Mouse (Mus musculus) midbrain, embryonic 11.5 days (tissue): ENCODE measurements around the gene 2810006K23Rik. TPM values are rescaled to one million over a fixed set of nuclear protein-coding genes. Genes with fewer than 3 reads are reported as not detected.
"Not testable (repeated sequence)": the region's sequence is repeated elsewhere in the genome, so short reads cannot be mapped to it uniquely, and the experiment has no call there.

ENCODE experiments used
- ATAC-seq: fragments of 200-750 bp; cut with Nextera tagmentation; 2 replicates; pipeline ENCODE4 v1.8.0; 2017; ENCODE audit warnings: moderate TSS enrichment, moderate library complexity; ENCODE audit not compliant: low FRiP score
- DNase-seq: peaks from one replicate; pipeline ENCODE4 v3.0.0; 2015; ENCODE audit warnings: low spot score; ENCODE audit errors: missing footprints
- H3K27ac ChIP-seq: fragments of 300-500 bp; sonication (generic); 2 replicates; pipeline ENCODE4 v1.5.1; 2014; ENCODE audit warnings: low read depth, low read length
- H3K27me3 ChIP-seq: fragments of 300-500 bp; sonication (generic); 2 replicates; pipeline ENCODE4 v1.6.1; 2014; ENCODE audit warnings: mild to moderate bottlenecking, low read length, moderate library complexity, mixed read lengths; ENCODE audit not compliant: control insufficient read depth, insufficient read depth
- H3K36me3 ChIP-seq: fragments of 300-500 bp; sonication (generic); 2 replicates; pipeline ENCODE4 v1.6.1; 2014; ENCODE audit warnings: mild to moderate bottlenecking, low read length, moderate library complexity, mixed read lengths; ENCODE audit not compliant: control insufficient read depth, insufficient read depth
- H3K4me1 ChIP-seq: fragments of 300-500 bp; sonication (generic); 2 replicates; pipeline ENCODE4 v1.6.1; 2014; ENCODE audit warnings: low read length; ENCODE audit not compliant: control insufficient read depth, insufficient read depth
- H3K4me2 ChIP-seq: fragments of 300-500 bp; sonication (generic); 2 replicates; pipeline ENCODE4 v1.6.1; 2014; ENCODE audit warnings: mild to moderate bottlenecking, moderate library complexity
- H3K4me3 ChIP-seq: fragments of 300-500 bp; sonication (generic); 2 replicates; pipeline ENCODE4 v1.5.1; 2014; ENCODE audit warnings: low read depth, low read length
- H3K9ac ChIP-seq: fragments of 300-500 bp; sonication (generic); 2 replicates; pipeline ENCODE4 v1.6.1; 2014; ENCODE audit warnings: low read length
- H3K9me3 ChIP-seq: fragments of 300-500 bp; sonication (generic); 2 replicates; pipeline ENCODE4 v1.6.1; 2016; ENCODE audit warnings: low read length; ENCODE audit not compliant: control insufficient read depth
- WGBS: fragments of 180-500 bp; shearing (Covaris S2); extraction: QIAGEN DNeasy Blood & Tissue Kit; methylation state at CpG from one replicate; pipeline ENCODE4 v1.1.7; 2014; 5-methylcytosine and 5-hydroxymethylcytosine counted together
- polyA plus RNA-seq: library from polyadenylated mRNA; unstranded; fragments of >200 nt; fragmentation: Nextera tagmentation; extraction: Ambion mirVana; gene quantifications from 2 replicates; pipeline ENCODE4 v1.2.1, GENCODE M21; 2014

2810006K23Rik gene
- polyA plus RNA-seq, 1 experiment from 2014 or later = 23.9 TPM

- ATAC-seq (no peak), DNase-seq (no peak)
- Histone ChIP-seq H3K4me1 (peaks cover 6% of the 10 kb centered on the region; the same call in 1 of the 2 replicates), H3K36me3 (no peaks in the 10 kb centered on the region), H3K9me3 (no peaks in the 10 kb centered on the region), H3K27me3 (no peaks in the 10 kb centered on the region), H3K9ac (no peak overlapping the region), H3K4me3 (no peak overlapping the region), H3K27ac (no peak overlapping the region), H3K4me2 (no peak overlapping the region)
- WGBS = 92% methylated on average over 9 of the region's 9 CpGs
These were observed 9.2 kb downstream of the 2810006K23Rik start for GRCm38 (mm10) chr5:124337103-124337502.

- H3K9me3 ChIP-seq = no peaks in the 10 kb centered on the region
- no peaks in the 10 kb centered on the region for H3K36me3 ChIP-seq
- no peak overlapping the region for H3K4me3 ChIP-seq
- no peak overlapping the region for H3K4me2 ChIP-seq
- H3K27ac ChIP-seq = no peak overlapping the region
- DNase-seq (no peak), ATAC-seq (no peak)
- WGBS = 80% methylated on average over 9 of the region's 9 CpGs
- H3K9ac ChIP-seq = no peak overlapping the region
- H3K27me3 ChIP-seq = no peaks in the 10 kb centered on the region
- peaks cover 6% of the 10 kb centered on the region; the same call in 1 of the 2 replicates for H3K4me1 ChIP-seq
These were observed 10.0 kb downstream of the 2810006K23Rik start for GRCm38 (mm10) chr5:124337909-124338308.

GRCm38 (mm10) chr5:124338791-124339190 is 10.9 kb downstream of the 2810006K23Rik start:
- H3K4me2 ChIP-seq = no peak overlapping the region
- H3K27me3 ChIP-seq = no peaks in the 10 kb centered on the region
- no peak overlapping the region for H3K27ac ChIP-seq
- DNase-seq (no peak), ATAC-seq (no peak)
- H3K4me1 ChIP-seq = peaks cover 4% of the 10 kb centered on the region; the same call in 1 of the 2 replicates
- no peak overlapping the region for H3K4me3 ChIP-seq
- no peak overlapping the region for H3K9ac ChIP-seq
- no peaks in the 10 kb centered on the region for H3K9me3 ChIP-seq
- no peaks in the 10 kb centered on the region for H3K36me3 ChIP-seq
- WGBS = 91% methylated on average over 8 of the region's 8 CpGs

- H3K4me3 ChIP-seq, H3K9ac ChIP-seq, H3K27me3 ChIP-seq, H3K27ac ChIP-seq, H3K9me3 ChIP-seq, H3K4me2 ChIP-seq, H3K4me1 ChIP-seq, DNase-seq: not testable (repeated sequence)
- 71% methylated on average over 6 of the region's 6 CpGs for WGBS
- H3K36me3 ChIP-seq = peaks cover 14% of the 10 kb centered on the region
- 0 out of 2 replicates have a peak, but pooled peaks have one; percentile 48 for ATAC-seq
These were observed 14.0 kb downstream of the 2810006K23Rik start for GRCm38 (mm10) chr5:124341753-124342339.

GRCm38 (mm10) chr5:124342897-124343296 is 15.0 kb downstream of the 2810006K23Rik start:
- no peaks in the 10 kb centered on the region for H3K4me1 ChIP-seq
- H3K36me3 ChIP-seq = peaks cover 14% of the 10 kb centered on the region
- no peak overlapping the region for H3K4me3 ChIP-seq
- ATAC-seq = no peak
- H3K9ac ChIP-seq = no peak overlapping the region
- no peak for DNase-seq
- no peak overlapping the region; the same call in 1 of the 2 replicates for H3K27ac ChIP-seq
- H3K27me3 ChIP-seq = no peaks in the 10 kb centered on the region
- WGBS = 91% methylated on average over 8 of the region's 8 CpGs
- no peaks in the 10 kb centered on the region for H3K9me3 ChIP-seq
- no peak overlapping the region for H3K4me2 ChIP-seq

- H3K4me2 ChIP-seq = no peak overlapping the region
- no peaks in the 10 kb centered on the region for H3K9me3 ChIP-seq
- H3K27me3 ChIP-seq = no peaks in the 10 kb centered on the region
- H3K36me3 ChIP-seq = peaks cover 32% of the 10 kb centered on the region
- no peak for ATAC-seq
- WGBS = 93% methylated on average over 17 of the region's 17 CpGs
- no peak overlapping the region for H3K27ac ChIP-seq
- no peak for DNase-seq
- H3K4me1 ChIP-seq = peaks cover 26% of the 10 kb centered on the region
- H3K9ac ChIP-seq = no peak overlapping the region
- H3K4me3 ChIP-seq = no peak overlapping the region
These were observed 21.3 kb downstream of the 2810006K23Rik start for GRCm38 (mm10) chr5:124349196-124349595.

GRCm38 (mm10) chr5:124350350-124350749 is 22.5 kb downstream of the 2810006K23Rik start:
- ATAC-seq = no peak
- peaks cover 25% of the 10 kb centered on the region for H3K36me3 ChIP-seq
- H3K4me2 ChIP-seq = peak overlapping the region; percentile 95

GRCm38 (mm10) chr5:124351111-124351560 is 23.2 kb downstream of the 2810006K23Rik start:
- Histone ChIP-seq H3K9me3 (no peaks in the 10 kb centered on the region), H3K9ac (peak overlapping the region; percentile 99), H3K4me3 (peak overlapping the region; percentile 99), H3K4me1 (peaks cover 26% of the 10 kb centered on the region), H3K27ac (peak overlapping the region; percentile 99), H3K36me3 (peaks cover 23% of the 10 kb centered on the region), H3K27me3 (no peaks in the 10 kb centered on the region), H3K4me2 (peak overlapping the region; percentile 95)
- ATAC-seq = peak; percentile 52
- WGBS = 28% methylated on average over 7 of the region's 7 CpGs
- peak; percentile 94 for DNase-seq

More at GRCm38 (mm10) chr5:124350350-124350749, 22.5 kb downstream of the 2810006K23Rik start:
- Histone ChIP-seq H3K4me1 (peaks cover 26% of the 10 kb centered on the region), H3K27ac (peak overlapping the region; percentile 99), H3K9ac (peak overlapping the region; percentile 99), H3K27me3 (no peaks in the 10 kb centered on the region), H3K9me3 (no peaks in the 10 kb centered on the region), H3K4me3 (peak overlapping the region; percentile 99)
- 80% methylated on average over 2 of the region's 2 CpGs for WGBS
- DNase-seq = no peak

- WGBS = 44% methylated on average over 3 of the region's 3 CpGs
- H3K9ac ChIP-seq = peak overlapping the region; percentile 99
- H3K9me3 ChIP-seq = no peaks in the 10 kb centered on the region
- peaks cover 19% of the 10 kb centered on the region for H3K36me3 ChIP-seq
- peak overlapping the region; percentile 99 for H3K4me3 ChIP-seq
- peak overlapping the region; percentile 99 for H3K27ac ChIP-seq
- peak overlapping the region; percentile 95 for H3K4me2 ChIP-seq
- H3K27me3 ChIP-seq = no peaks in the 10 kb centered on the region
- DNase-seq = peak; percentile 94
- ATAC-seq = no peak
- peaks cover 28% of the 10 kb centered on the region for H3K4me1 ChIP-seq
These were observed 23.7 kb downstream of the 2810006K23Rik start for GRCm38 (mm10) chr5:124351604-124352003.
